Mouse (Mus musculus) erythroblast, embryonic 14.5 days (primary cell): ENCODE results near the gene Gm11032.

Source experiments
- GATA1 ChIP-seq: IDR thresholded peaks from 2 replicates; pipeline ENCODE4 v1.6.1; 2012; ENCODE audit warnings: low read length, inconsistent platforms, mixed read lengths
- TAL1 ChIP-seq: IDR thresholded peaks from 3 replicates; pipeline ENCODE4 v1.6.1; 2012; ENCODE audit warnings: low read length, inconsistent platforms, mixed read lengths

DNA sequence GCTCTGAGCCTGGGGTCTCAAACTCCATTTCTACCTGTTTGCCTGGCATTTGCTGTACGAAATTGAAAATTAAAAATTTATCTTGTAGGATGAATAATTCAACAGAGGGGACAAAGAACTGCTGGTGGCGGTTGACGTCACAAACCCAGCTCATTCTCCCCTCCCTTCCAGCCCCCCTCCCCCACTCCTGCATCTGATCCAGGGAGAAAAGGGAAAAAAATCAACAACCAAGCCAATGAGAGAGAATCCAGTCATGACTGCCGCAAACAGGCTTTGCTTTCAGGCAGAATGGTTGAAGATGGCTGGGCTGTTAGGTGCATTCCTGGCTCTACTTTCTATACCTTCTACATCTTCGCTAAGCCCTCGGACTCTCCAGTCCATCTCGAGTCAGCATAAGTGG is 6.1 kb downstream of the Gm11032 start:
- TF ChIP-seq GATA1 (no peak), TAL1 (no peak)
